Mouse (Mus musculus) c-Kit-positive CD71-positive TER-119-negative erythroid progenitor cells, embryonic 14.5 days (primary cell): ENCODE data around the gene Trim80.
"Not testable (repeated sequence)": the region's sequence is repeated elsewhere in the genome, so short reads cannot be mapped to it uniquely, and the experiment has no call there.

Source experiments
- DNase-seq: peaks from one replicate; pipeline ENCODE4 v3.0.0-alpha.2; 2013; ENCODE audit warnings: low read depth

The Trim80 gene

GRCm38 (mm10) chr11:115462243-115462891 lies 22.0 kb downstream of the Trim80 start, which contains the start of gene Slc16a5:
Gene Slc16a5 (plus strand): TSS chr11:115462474.
- DNase-seq, result no peak

GRCm38 (mm10) chr11:115463397-115463796 lies 23.1 kb downstream of the Trim80 start:
- DNase-seq, result no peak

GRCm38 (mm10) chr11:115464851-115465250 lies 24.5 kb downstream of the Trim80 start:
- DNase-seq, result no peak

- no peak for DNase-seq
Observed at GRCm38 (mm10) chr11:115467217-115467618, 26.9 kb downstream of the Trim80 start.

- DNase-seq, result no peak
Observed at GRCm38 (mm10) chr11:115472183-115472582, 31.8 kb downstream of the Trim80 start.

- DNase-seq, result peak; percentile 97
Observed at GRCm38 (mm10) chr11:115473626-115474275, 33.4 kb downstream of the Trim80 start.

- DNase-seq, result peak; percentile 94
Observed at GRCm38 (mm10) chr11:115475025-115475757, 34.8 kb downstream of the Trim80 start, which contains the start of gene Armc7. Gene Armc7 (plus strand): TSS chr11:115475667.

- no peak for DNase-seq
Observed at GRCm38 (mm10) chr11:115475758-115476237, 35.5 kb downstream of the Trim80 start.

GRCm38 (mm10) chr11:115476630-115477029 lies 36.3 kb downstream of the Trim80 start:
- DNase-seq, result not testable (repeated sequence)

GRCm38 (mm10) chr11:115477388-115477787 lies 37.0 kb downstream of the Trim80 start:
- not testable (repeated sequence) for DNase-seq

- DNase-seq, result no peak
Observed at GRCm38 (mm10) chr11:115478296-115478938, 38.1 kb downstream of the Trim80 start.

GRCm38 (mm10) chr11:115481553-115482259 lies 41.4 kb downstream of the Trim80 start:
- no peak for DNase-seq

- DNase-seq, result no peak
Observed at GRCm38 (mm10) chr11:115483278-115483677, 42.9 kb downstream of the Trim80 start.

GRCm38 (mm10) chr11:115483726-115484125 lies 43.4 kb downstream of the Trim80 start:
- peak; percentile 77 for DNase-seq

GRCm38 (mm10) chr11:115485155-115485554 lies 44.8 kb downstream of the Trim80 start:
- DNase-seq, result no peak

GRCm38 (mm10) chr11:115488551-115489104 lies 48.3 kb downstream of the Trim80 start:
- no peak for DNase-seq

GRCm38 (mm10) chr11:115490441-115491355 lies 50.4 kb downstream of the Trim80 start:
- DNase-seq, result no peak

GRCm38 (mm10) chr11:115491356-115492083 lies 51.2 kb downstream of the Trim80 start, which contains the start of gene Nt5c:
Gene Nt5c (minus strand): TSS chr11:115491862.
- DNase-seq, result peak; percentile 75

GRCm38 (mm10) chr11:115492387-115492786 lies 52.0 kb downstream of the Trim80 start:
- no peak for DNase-seq
